Mouse (Mus musculus) neutrophil, adult 5-6 weeks (primary cell): ENCODE data around the gene Kti12. TPM values are rescaled to one million over a fixed set of nuclear protein-coding genes. Genes with fewer than 3 reads are reported as not detected.
A peak's percentile ranks its signal among the peaks of the same experiment; 100 is the strongest.

ENCODE experiments used
- ATAC-seq: fragments of 151-379, 151-347 bp; 2 replicates; pipeline ENCODE4 v1.8.0; 2017; ENCODE audit warnings: mild to moderate bottlenecking, moderate TSS enrichment; ENCODE audit not compliant: insufficient number of reproducible peaks, poor library complexity, low FRiP score, severe bottlenecking; ENCODE audit errors: extremely low read depth
- total RNA-seq: library from RNA; stranded (forward); fragments of 200-1000 nt; gene quantifications from 2 replicates; pipeline ENCODE4 v1.2.3, GENCODE M21; 2017

Gene Kti12
- total RNA-seq, 1 experiment from 2014 or later: 12.7 TPM

GRCm38 (mm10) chr4:108845824-108846569 is 1.6 kb upstream of the Kti12 start:
- ATAC-seq: no peak

DNA sequence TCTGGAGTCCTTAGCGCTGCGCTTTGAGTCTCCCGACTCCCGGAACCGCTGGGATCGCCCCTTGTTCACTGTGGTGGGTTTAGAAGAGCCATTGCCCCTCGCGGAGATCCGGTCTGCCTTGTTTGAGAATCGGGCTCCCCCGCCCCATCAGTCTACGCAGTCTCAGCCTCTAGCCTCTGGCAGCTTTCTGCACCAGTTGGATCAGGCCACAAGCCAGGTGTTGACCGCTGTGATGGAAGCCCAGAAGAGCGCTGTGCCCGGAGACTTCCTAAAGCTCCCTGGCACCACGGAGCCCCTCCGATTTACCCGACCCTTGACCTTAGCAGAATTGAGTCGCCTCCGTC is 892 bp downstream of the Kti12 start, which contains the start of gene A730015C16Rik:
Gene A730015C16Rik (minus strand): TSS at position 115 of the 344 bp plus-strand sequence.
- no peak for ATAC-seq

- ATAC-seq: no peak
These were observed 19.2 kb downstream of the Kti12 start for GRCm38 (mm10) chr4:108866806-108867205.

GRCm38 (mm10) chr4:108869730-108870374 is 22.3 kb downstream of the Kti12 start:
- peak; percentile 89; the same call in 1 of the 2 replicates for ATAC-seq

DNA sequence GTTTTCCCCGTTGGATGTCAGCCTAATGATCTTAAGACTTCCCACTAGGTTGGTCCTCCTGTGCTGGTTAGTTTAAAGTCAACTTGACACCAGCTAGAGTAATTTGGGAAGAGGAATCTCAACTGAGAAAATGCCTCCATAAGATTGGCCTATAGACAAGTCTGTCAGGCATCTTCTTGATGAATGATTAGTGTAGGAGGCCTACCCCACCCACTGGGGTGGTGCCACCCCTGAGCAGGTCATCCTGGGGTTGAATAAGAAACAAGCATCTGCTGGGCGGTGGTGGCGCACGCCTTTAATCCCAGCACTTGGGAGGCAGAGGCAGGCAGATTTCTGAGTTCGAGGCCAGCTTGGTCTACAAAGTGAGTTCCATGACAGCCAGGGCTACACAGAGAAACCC is 26.2 kb downstream of the Kti12 start:
- ATAC-seq: no peak

GRCm38 (mm10) chr4:108877901-108878300 is 30.3 kb downstream of the Kti12 start:
- ATAC-seq: no peak

- ATAC-seq: peak; percentile 21; the same call in 1 of the 2 replicates
These were observed 31.6 kb downstream of the Kti12 start, which contains the start of gene Rab3b for GRCm38 (mm10) chr4:108878963-108879822. TSS of gene Rab3b (plus strand) at chr4:108879063.

DNA sequence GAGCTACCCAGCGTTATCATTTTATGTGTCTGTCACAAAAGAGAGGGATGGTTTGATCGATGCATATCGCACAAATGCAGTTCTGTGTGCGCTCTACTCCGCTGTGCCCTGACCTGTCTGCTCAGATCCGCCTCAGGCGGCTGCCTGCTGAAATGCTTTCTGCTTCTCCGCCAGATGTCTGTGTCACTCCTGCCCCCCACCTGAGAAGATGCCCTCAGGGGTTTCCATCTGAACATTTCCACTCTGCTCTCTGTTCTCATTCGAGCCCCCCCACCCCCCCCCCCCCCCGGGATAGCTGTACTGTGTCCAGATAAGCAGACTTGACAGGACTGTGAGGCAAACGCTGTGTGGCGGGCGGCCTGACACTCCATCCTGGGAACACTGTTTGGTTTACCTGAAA is 36.2 kb downstream of the Kti12 start:
- no peak for ATAC-seq

DNA sequence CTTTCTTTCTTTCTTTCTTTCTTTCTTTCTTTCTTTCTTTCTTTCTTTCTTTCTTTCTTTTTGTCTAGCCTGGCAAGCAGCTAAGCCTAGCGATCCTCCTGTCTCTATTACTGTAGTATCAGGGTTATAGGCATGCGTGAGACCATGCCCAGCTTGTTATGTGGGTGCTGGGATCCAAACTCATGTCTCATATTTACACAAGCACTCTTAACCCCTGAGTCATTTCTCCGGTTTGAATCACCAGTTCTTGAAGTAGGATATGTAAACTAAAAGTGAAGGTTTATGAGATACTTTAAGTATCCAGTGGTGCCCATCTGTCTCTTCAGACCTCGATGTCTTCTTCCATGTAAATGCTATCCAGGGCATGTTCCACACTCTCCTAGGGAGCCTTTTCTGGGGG is 39.9 kb downstream of the Kti12 start:
- ATAC-seq: no peak

DNA sequence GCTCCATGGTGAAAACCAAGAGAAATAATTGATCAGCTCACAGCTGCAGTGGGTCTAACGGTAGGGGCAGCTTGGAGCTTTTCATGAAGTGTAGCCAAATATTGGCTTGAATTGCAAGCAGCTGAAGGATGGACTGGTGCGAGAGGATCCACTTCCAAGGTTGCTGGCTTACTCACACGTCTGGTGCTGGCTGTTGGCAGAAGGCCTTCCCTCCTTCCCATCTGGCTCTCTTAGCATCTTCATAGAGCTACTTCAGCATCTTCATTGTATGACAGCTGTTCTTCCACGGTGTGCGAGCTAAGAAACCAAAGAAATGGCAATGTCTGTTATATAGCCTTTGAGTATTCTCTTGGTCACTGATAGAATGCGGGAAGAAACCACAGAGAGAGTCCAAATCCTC is 43.3 kb downstream of the Kti12 start:
- ATAC-seq: no peak

Other genes with a start within 250 kb of the Kti12 start
- 59.7 and 79.0 TPM in 2 replicates for gene Cc2d1b, start 227.8 kb upstream of the Kti12 start, total RNA-seq
- not detected in 2 replicates for gene 3110021N24Rik, start 128.1 kb upstream of the Kti12 start, total RNA-seq
- 2.8 and 3.4 TPM in 2 replicates for gene Zfyve9, start 67.0 kb upstream of the Kti12 start, total RNA-seq
- 33.4 and 40.9 TPM in 2 replicates for gene Btf3l4, start 14.2 kb upstream of the Kti12 start, total RNA-seq
- gene Txndc12, start 13.2 kb upstream of the Kti12 start, total RNA-seq: 37.0 and 40.7 TPM in 2 replicates
- gene A730015C16Rik, start 834 bp downstream of the Kti12 start, total RNA-seq: 0.37 and 0.70 TPM in 2 replicates
- gene Rab3b, start 31.3 kb downstream of the Kti12 start, total RNA-seq: 0.81 TPM in 1 of 2 replicates, not detected in the other
- gene Nrd1, start 152.9 kb downstream of the Kti12 start, total RNA-seq: 187 and 204 TPM in 2 replicates